Mouse (Mus musculus): ENCODE measurements around the gene Chn2.

The Chn2 gene

DNA sequence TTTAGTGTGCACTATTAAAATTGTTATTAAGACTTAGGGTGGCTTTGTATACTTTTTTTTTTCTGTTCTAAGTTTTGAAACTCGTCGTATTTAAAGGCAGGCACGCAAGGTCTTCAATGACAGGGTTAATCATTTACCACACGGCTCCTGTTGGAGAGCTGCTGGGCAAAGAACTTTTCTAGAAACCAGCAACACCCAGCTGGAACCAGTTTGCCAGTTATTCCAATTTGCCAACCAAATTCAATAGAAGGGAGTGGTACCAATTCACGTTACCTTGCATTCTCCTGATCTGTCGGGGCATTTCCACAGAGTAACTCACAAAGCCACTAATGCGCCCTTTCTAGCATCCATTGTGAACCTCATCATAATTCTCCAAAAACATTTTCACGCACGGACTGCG is 290.8 kb downstream of the Chn2 start:
- in situ Hi-C loops (cut with MboI, MseI) = no loop called here

DNA sequence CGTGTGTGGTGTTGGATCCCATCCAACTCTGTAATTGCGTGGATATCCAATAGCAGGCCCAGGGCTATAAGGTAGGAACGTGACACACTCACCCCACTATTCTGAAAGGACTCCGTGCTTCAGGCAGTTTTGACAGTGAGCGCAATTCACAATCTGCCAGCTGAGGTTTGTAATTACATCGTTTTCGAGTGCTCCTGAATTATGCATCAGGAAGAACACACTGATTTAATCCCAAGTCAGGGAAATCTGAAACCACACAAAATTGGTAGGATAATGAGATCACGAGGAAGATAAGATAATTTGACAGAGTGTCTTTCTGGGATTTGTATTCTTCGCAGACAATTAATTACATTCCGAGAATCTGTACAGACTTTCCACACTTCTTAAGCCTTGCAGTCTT is 292.4 kb downstream of the Chn2 start:
- in situ Hi-C loops (cut with MboI, MseI) = no loop called here

DNA sequence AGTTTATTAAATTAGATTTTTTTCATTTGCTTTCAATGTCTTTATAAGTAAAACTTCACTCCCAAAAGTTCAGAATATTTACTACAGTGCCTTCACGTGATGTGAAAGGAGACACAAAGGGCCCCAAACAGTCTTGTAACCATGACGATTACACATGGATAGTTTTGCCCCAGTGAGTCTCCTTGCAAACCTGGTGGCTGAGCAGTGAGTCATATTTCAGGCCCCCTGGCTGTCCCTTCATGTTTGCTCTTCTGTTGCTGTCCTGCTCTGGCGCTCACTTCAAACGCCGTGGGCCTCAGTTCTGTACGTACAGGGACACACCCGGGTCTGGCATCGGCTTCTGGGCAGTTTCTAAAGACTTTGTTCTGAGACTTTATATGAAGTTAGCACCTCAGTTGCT is 292.8 kb downstream of the Chn2 start:
- in situ Hi-C loops (cut with MboI, MseI) = no loop called here

DNA sequence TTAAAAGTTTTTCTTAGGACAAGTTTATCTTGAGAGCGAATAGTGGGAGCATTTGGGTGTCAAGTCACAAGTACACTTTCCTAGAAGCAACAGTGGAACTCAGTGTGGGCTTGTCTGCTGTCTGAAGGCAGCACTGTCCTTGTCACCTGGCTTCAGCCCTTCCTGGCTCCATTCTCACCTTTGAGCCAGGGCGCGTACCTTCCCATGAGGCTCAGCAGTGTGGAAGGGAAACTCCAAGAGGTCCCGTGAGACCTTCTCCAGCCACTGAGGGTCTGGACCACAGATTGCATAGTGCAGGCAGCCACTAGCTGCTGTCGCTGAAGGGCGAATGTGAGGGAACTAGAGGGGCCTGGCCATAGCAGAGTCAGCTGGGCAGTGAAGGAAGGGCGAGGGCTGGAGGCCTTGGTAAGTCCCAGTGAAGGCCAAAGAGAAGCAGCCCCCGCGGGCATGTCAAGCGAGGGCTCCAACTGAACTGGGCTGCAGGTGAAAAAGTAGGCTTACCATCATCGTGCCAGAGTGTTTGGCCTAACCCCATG is 293.8 kb downstream of the Chn2 start:
- in situ Hi-C loops (cut with MboI, MseI) = no loop called here

- in situ Hi-C loops (cut with MboI, MseI) = no loop called here
Measured at GRCm38 (mm10) chr6:54333652-54334396, 294.5 kb downstream of the Chn2 start.

GRCm38 (mm10) chr6:54337321-54337720 is 298.0 kb downstream of the Chn2 start:
- in situ Hi-C loops (cut with MboI, MseI) = no loop called here

DNA sequence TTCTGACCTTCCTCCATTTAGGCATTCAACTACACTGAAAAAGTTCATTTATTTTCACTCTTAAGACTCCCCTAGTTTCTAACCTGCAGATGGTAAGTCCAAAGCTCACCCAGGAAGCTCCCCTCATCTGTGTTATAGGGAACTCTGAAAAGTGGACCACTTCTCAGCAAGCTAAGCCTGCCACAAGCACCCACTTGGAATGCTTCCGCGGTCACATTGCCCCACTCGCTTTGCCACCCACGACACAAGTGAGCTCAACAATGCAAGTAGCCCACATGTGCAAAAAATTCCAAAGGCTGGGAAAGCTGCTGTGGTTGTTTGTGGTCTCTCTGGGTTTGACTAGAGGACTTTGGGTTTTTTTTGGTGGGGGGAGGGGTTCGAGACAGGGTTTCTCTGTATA is 301.8 kb downstream of the Chn2 start:
- in situ Hi-C loops (cut with MboI, MseI) = no loop called here

GRCm38 (mm10) chr6:54342223-54342622 is 302.9 kb downstream of the Chn2 start:
- in situ Hi-C loops (cut with MboI, MseI) = no loop called here

Measured in regulatory T cell (primary cell).